Mouse (Mus musculus) limb, embryonic 14.5 days (tissue): ENCODE results near the gene Cdk6. TPM values are rescaled to one million over a fixed set of nuclear protein-coding genes. Genes with fewer than 3 reads are reported as not detected.
"Not testable (repeated sequence)": the region's sequence is repeated elsewhere in the genome, so short reads cannot be mapped to it uniquely, and the experiment has no call there.

Source experiments
- ATAC-seq: fragments of 200-750 bp; cut with Nextera tagmentation; 2 replicates; pipeline ENCODE4 v1.8.0; 2017; ENCODE audit warnings: low read depth, moderate number of reproducible peaks, moderate TSS enrichment; ENCODE audit not compliant: low FRiP score
- DNase-seq: peaks from one replicate; pipeline ENCODE4 v3.0.0-alpha.2; 2015; ENCODE audit warnings: low spot score
- H3K27ac ChIP-seq: fragments of 300-500 bp; sonication (generic); replicated peaks from 2 replicates; pipeline ENCODE4 v1.5.1; 2014; ENCODE audit warnings: low read depth, mild to moderate bottlenecking, low read length, moderate library complexity, mixed read lengths
- H3K27me3 ChIP-seq: fragments of 300-500 bp; sonication (generic); 2 replicates; pipeline ENCODE4 v1.6.1; 2014; ENCODE audit warnings: low read length, mixed read lengths; ENCODE audit not compliant: control insufficient read depth, insufficient read depth
- H3K36me3 ChIP-seq: fragments of 300-500 bp; sonication (generic); 2 replicates; pipeline ENCODE4 v1.6.1; 2014; ENCODE audit warnings: mild to moderate bottlenecking, low read length, moderate library complexity, mixed read lengths; ENCODE audit not compliant: control insufficient read depth, insufficient read depth
- H3K4me1 ChIP-seq: fragments of 300-500 bp; sonication (generic); 2 replicates; pipeline ENCODE4 v1.6.1; 2014; ENCODE audit warnings: antibody characterized with exemption, low read length, mixed read lengths; ENCODE audit not compliant: control insufficient read depth, insufficient read depth
- H3K4me2 ChIP-seq: fragments of 300-500 bp; sonication (generic); replicated peaks from 2 replicates; pipeline ENCODE4 v1.6.1; 2014; ENCODE audit warnings: low read depth, mild to moderate bottlenecking, low read length, moderate library complexity; ENCODE audit not compliant: severe bottlenecking
- H3K4me3 ChIP-seq: fragments of 300-500 bp; sonication (generic); replicated peaks from 2 replicates; pipeline ENCODE4 v1.5.1; 2014; ENCODE audit warnings: low read length
- H3K9ac ChIP-seq: fragments of 300-500 bp; sonication (generic); 2 replicates; pipeline ENCODE4 v1.6.1; 2014; ENCODE audit warnings: mild to moderate bottlenecking, low read depth, low read length, moderate library complexity; ENCODE audit not compliant: severe bottlenecking
- H3K9me3 ChIP-seq: fragments of 300-500 bp; sonication (generic); 2 replicates; pipeline ENCODE4 v1.6.1; 2016; ENCODE audit warnings: low read length; ENCODE audit not compliant: control insufficient read depth
- POLR2A ChIP-seq: fragments of 200-500 bp; IDR thresholded peaks from 2 replicates; pipeline ENCODE4 v1.8.0; 2012; ENCODE audit warnings: inconsistent platforms, mild to moderate bottlenecking, moderate library complexity, borderline replicate concordance; ENCODE audit not compliant: insufficient read depth, insufficient read length; ENCODE audit errors: extremely low read depth
- WGBS: fragments of 180-500 bp; shearing (Covaris S2); extraction: QIAGEN DNeasy Blood & Tissue Kit; methylation state at CpG from one replicate; pipeline ENCODE4 v1.1.7; 2014; 5-methylcytosine and 5-hydroxymethylcytosine counted together
- polyA plus RNA-seq, 2 experiments: library from polyadenylated mRNA; depleted of rRNA in 1 of 2; stranded (reverse) in 1 of 2; unstranded in 1 of 2; fragments of >200 nt; fragmentation: Nextera tagmentation in 1 of 2; extraction: Ambion mirVana in 1 of 2; gene quantifications; 2 replicates each; pipeline versions ENCODE4 v1.2.1 to v1.2.3; 2012 to 2014

Cdk6 gene
- polyA plus RNA-seq, 2 experiments = 11.3 to 23.8 TPM

GRCm38 (mm10) chr5:3420094-3420831 is 79.0 kb downstream of the Cdk6 start:
- no peak overlapping the region for H3K4me3 ChIP-seq
- H3K4me2 ChIP-seq = no peak overlapping the region
- no peaks in the 10 kb centered on the region for H3K27me3 ChIP-seq
- no peaks in the 10 kb centered on the region for H3K9me3 ChIP-seq
- no peaks in the 10 kb centered on the region for H3K4me1 ChIP-seq
- H3K36me3 ChIP-seq = no peaks in the 10 kb centered on the region
- H3K27ac ChIP-seq = no peak overlapping the region
- DNase-seq = no peak
- 59% methylated on average over 10 of the region's 10 CpGs for WGBS
- TF ChIP-seq POLR2A = no peak
- ATAC-seq = no peak
- H3K9ac ChIP-seq = no peak overlapping the region

- H3K27ac ChIP-seq = no peak overlapping the region
- WGBS = 83% methylated on average over 3 of the region's 3 CpGs
- H3K4me1 ChIP-seq = no peaks in the 10 kb centered on the region
- no peaks in the 10 kb centered on the region for H3K9me3 ChIP-seq
- no peaks in the 10 kb centered on the region for H3K27me3 ChIP-seq
- DNase-seq = no peak
- no peak overlapping the region for H3K9ac ChIP-seq
- H3K4me2 ChIP-seq = no peak overlapping the region
- ATAC-seq = no peak
- no peak overlapping the region for H3K4me3 ChIP-seq
- no peaks in the 10 kb centered on the region for H3K36me3 ChIP-seq
- no peak for TF ChIP-seq POLR2A
These were observed 79.5 kb downstream of the Cdk6 start for GRCm38 (mm10) chr5:3420832-3421228.

GRCm38 (mm10) chr5:3433131-3433700 is 91.9 kb downstream of the Cdk6 start:
- not testable (repeated sequence) for ATAC-seq, H3K4me3 ChIP-seq, H3K27me3 ChIP-seq, H3K9me3 ChIP-seq, H3K4me1 ChIP-seq, H3K36me3 ChIP-seq, H3K9ac ChIP-seq, H3K27ac ChIP-seq, H3K4me2 ChIP-seq
- peak; percentile 20 for DNase-seq
- WGBS = 67% methylated on average over 19 of the region's 20 CpGs

GRCm38 (mm10) chr5:3434105-3434504 is 92.8 kb downstream of the Cdk6 start:
- H3K27ac ChIP-seq, H3K4me1 ChIP-seq, ATAC-seq, H3K9me3 ChIP-seq, H3K4me3 ChIP-seq, H3K9ac ChIP-seq, DNase-seq, H3K27me3 ChIP-seq, H3K4me2 ChIP-seq, H3K36me3 ChIP-seq: not testable (repeated sequence)
- WGBS = 92% methylated on average over 5 of the region's 5 CpGs

- not testable (repeated sequence) for H3K9me3 ChIP-seq, H3K4me1 ChIP-seq, H3K9ac ChIP-seq, ATAC-seq, DNase-seq, H3K4me3 ChIP-seq, H3K4me2 ChIP-seq, H3K36me3 ChIP-seq, H3K27me3 ChIP-seq, H3K27ac ChIP-seq
- WGBS = 78% methylated on average over 9 of the region's 9 CpGs
These were observed 97.2 kb downstream of the Cdk6 start for GRCm38 (mm10) chr5:3438453-3439003.

- ATAC-seq, H3K9ac ChIP-seq, DNase-seq, H3K4me2 ChIP-seq, H3K36me3 ChIP-seq, H3K27me3 ChIP-seq, H3K27ac ChIP-seq, H3K4me1 ChIP-seq, H3K9me3 ChIP-seq, H3K4me3 ChIP-seq: not testable (repeated sequence)
- 79% methylated on average over 6 of the region's 6 CpGs for WGBS
These were observed 98.1 kb downstream of the Cdk6 start for GRCm38 (mm10) chr5:3439386-3439785.

GRCm38 (mm10) chr5:3442524-3442923 is 101.2 kb downstream of the Cdk6 start:
- H3K4me3 ChIP-seq, H3K9ac ChIP-seq, H3K4me2 ChIP-seq, H3K9me3 ChIP-seq, ATAC-seq, H3K27ac ChIP-seq, H3K4me1 ChIP-seq, DNase-seq, H3K27me3 ChIP-seq, H3K36me3 ChIP-seq: not testable (repeated sequence)
- WGBS = 67% methylated on average over 3 of the region's 3 CpGs

- 31% methylated on average over 8 of the region's 9 CpGs for WGBS
- DNase-seq = peak; percentile 7
- H3K9ac ChIP-seq, ATAC-seq, H3K27me3 ChIP-seq, H3K9me3 ChIP-seq, H3K27ac ChIP-seq, H3K36me3 ChIP-seq, H3K4me1 ChIP-seq, H3K4me2 ChIP-seq, H3K4me3 ChIP-seq: not testable (repeated sequence)
These were observed 109.9 kb downstream of the Cdk6 start for GRCm38 (mm10) chr5:3451233-3451632.
